Mouse (Mus musculus): ENCODE data around the gene Sdf2. TPM values are rescaled to one million over a fixed set of nuclear protein-coding genes. Genes with fewer than 3 reads are reported as not detected.

Sdf2 gene
- total RNA-seq (2023): 40.3 TPM

GRCm38 (mm10) chr11:78245627-78246317 is at the start of gene Sdf2, which contains the start of gene Supt6:
Gene Sdf2 (plus strand): TSS chr11:78245746.
Gene Supt6 (minus strand): TSS chr11:78245987.

GRCm38 (mm10) chr11:78261380-78262352 is 16.1 kb downstream of the Sdf2 start, which contains the start of gene 2610507B11Rik:
Gene 2610507B11Rik (plus strand): TSS chr11:78261752.

GRCm38 (mm10) chr11:78290654-78291053 is 45.1 kb downstream of the Sdf2 start, which contains the start of gene BC030499:
Gene BC030499 (plus strand): TSS chr11:78290841.

GRCm38 (mm10) chr11:78301357-78302084 is 56.0 kb downstream of the Sdf2 start, which contains the start of gene Spag5:
Gene Spag5 (plus strand): TSS chr11:78301529.

Other genes with a start within 250 kb of the Sdf2 start
- gene Dhrs13, start 213.5 kb upstream of the Sdf2 start, total RNA-seq (2023): 3.7 TPM
- gene Flot2, start 207.8 kb upstream of the Sdf2 start, total RNA-seq (2023): 30.3 TPM
- gene Eral1, start 165.4 kb upstream of the Sdf2 start, total RNA-seq (2023): 27.5 TPM
- 20.5 TPM for gene Fam222b, start 151.1 kb upstream of the Sdf2 start, total RNA-seq (2023)
- gene Traf4, start 80.2 kb upstream of the Sdf2 start, total RNA-seq (2023): 41.8 TPM
- gene Nek8, start 69.1 kb upstream of the Sdf2 start, total RNA-seq (2023): 8.4 TPM
- 6.9 TPM for gene Tlcd1, start 69.0 kb upstream of the Sdf2 start, total RNA-seq (2023)
- gene Rpl23a, start 62.2 kb upstream of the Sdf2 start, total RNA-seq (2023): 3,334 TPM
- 3.3 TPM for gene Rab34, start 57.3 kb upstream of the Sdf2 start, total RNA-seq (2023)
- gene Proca1, start 52.4 kb upstream of the Sdf2 start, total RNA-seq (2023): not detected
- gene Supt6, start 241 bp downstream of the Sdf2 start, total RNA-seq (2023): 91.0 TPM
- 98.7 TPM for gene 2610507B11Rik, start 16.0 kb downstream of the Sdf2 start, total RNA-seq (2023)
- 0.35 TPM for gene BC030499, start 45.1 kb downstream of the Sdf2 start, total RNA-seq (2023)
- gene Spag5, start 55.8 kb downstream of the Sdf2 start, total RNA-seq (2023): 3.8 TPM
- 12.0 TPM for gene Aldoc, start 77.2 kb downstream of the Sdf2 start, total RNA-seq (2023)
- gene Pigs, start 82.7 kb downstream of the Sdf2 start, total RNA-seq (2023): 38.7 TPM
- gene Unc119, start 97.7 kb downstream of the Sdf2 start, total RNA-seq (2023): 13.8 TPM
- gene Foxn1, start 140.8 kb downstream of the Sdf2 start, total RNA-seq (2023): not detected
- not detected for gene Slc13a2, start 176.5 kb downstream of the Sdf2 start, total RNA-seq (2023)
- gene Slc46a1, start 220.0 kb downstream of the Sdf2 start, total RNA-seq (2023): 1.6 TPM